Mouse (Mus musculus): ENCODE data around the gene Isoc2a.
"Not testable (repeated sequence)": the region's sequence is repeated elsewhere in the genome, so short reads cannot be mapped to it uniquely, and the experiment has no call there.

Isoc2a gene

DNA sequence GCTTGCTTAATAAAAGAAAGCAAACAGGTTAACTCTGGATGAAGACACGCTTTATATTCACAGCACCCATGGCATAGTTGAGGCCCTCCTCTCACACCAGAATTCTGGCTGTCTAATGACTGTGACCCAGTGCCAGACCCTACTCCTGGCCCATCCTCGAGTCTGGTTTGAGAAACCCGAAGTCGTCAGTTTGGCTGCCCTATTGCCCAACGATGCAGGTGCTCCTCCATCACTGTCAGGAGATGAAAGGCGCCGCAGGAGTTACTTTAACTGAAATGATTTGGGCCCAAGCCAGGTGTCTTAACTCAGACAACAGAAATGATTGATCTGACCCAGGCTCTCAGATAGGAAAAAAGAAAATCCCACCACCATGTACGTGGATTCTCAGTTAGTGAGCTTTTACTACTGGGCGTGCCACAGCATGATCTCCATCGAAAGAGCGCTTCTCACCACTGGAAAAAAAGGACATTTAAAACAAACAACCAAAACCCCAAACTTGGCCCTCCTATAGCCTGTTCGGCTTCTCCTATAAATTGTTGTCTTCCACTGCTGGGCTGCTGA lies 17.5 kb upstream of the Isoc2a start:
- H3K27me3 ChIP-seq (ENCODE audit: insufficient read depth, low read length) = peaks cover 7% of the 10 kb centered on the region
- H3K36me3 ChIP-seq (ENCODE audit: insufficient read depth, low read length) = no peaks in the 10 kb centered on the region
- no peaks in the 10 kb centered on the region for H3K9me3 ChIP-seq (ENCODE audit: low read length)
- H3K4me1 ChIP-seq (replicated peaks; ENCODE audit: low read depth, low read length) = peaks cover 10% of the 10 kb centered on the region
- no peak overlapping the region for H3K4me3 ChIP-seq (replicated peaks; ENCODE audit: low read length)
- TF ChIP-seq NANOG (IDR thresholded peaks at IDR 0.05; ENCODE audit: borderline replicate concordance, low read length) (no peak), POU5F1 (IDR thresholded peaks at IDR 0.05; ENCODE audit: borderline replicate concordance, low read length) (no peak), CTCF (conservative IDR thresholded peaks at IDR 0.05; ENCODE audit: low read length) (no peak)

GRCm38 (mm10) chr7:4860926-4861325 lies 16.0 kb upstream of the Isoc2a start:
- not testable (repeated sequence) for H3K4me3 ChIP-seq (replicated peaks; ENCODE audit: low read length); H3K27me3 ChIP-seq (ENCODE audit: insufficient read depth, low read length); H3K36me3 ChIP-seq (ENCODE audit: insufficient read depth, low read length); H3K9me3 ChIP-seq (ENCODE audit: low read length)
- peaks cover 22% of the 10 kb centered on the region for H3K4me1 ChIP-seq (replicated peaks; ENCODE audit: low read depth, low read length)

DNA sequence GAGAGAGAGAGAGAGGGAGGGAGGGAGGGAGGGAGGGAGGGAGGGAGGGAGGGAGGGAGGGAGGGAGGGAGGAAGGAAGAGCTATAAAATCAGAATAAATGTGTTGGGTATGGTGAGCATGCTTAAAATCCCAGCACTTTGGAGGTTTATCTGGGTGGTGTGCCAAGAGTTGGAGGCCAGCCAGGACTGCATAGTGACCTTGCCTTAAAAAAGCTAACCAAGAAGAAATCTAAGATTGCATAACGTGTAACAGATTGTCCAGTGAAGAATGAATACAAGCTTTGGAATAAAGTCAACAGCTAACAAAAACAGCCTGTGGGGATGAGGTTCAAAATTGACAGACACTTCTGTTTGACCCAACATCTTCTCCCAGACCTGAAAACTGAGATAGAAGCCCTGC lies 13.9 kb upstream of the Isoc2a start:
- Histone ChIP-seq H3K4me3 (replicated peaks; ENCODE audit: low read length) (no peak overlapping the region), H3K9me3 (ENCODE audit: low read length) (no peaks in the 10 kb centered on the region), H3K36me3 (ENCODE audit: insufficient read depth, low read length) (no peaks in the 10 kb centered on the region), H3K27me3 (ENCODE audit: insufficient read depth, low read length) (peaks cover 7% of the 10 kb centered on the region), H3K4me1 (replicated peaks; ENCODE audit: low read depth, low read length) (peaks cover 29% of the 10 kb centered on the region)
- no peak for TF ChIP-seq CTCF (conservative IDR thresholded peaks at IDR 0.05; ENCODE audit: low read length)
- no peak for TF ChIP-seq POU5F1 (IDR thresholded peaks at IDR 0.05; ENCODE audit: borderline replicate concordance, low read length)
- TF ChIP-seq NANOG (IDR thresholded peaks at IDR 0.05; ENCODE audit: borderline replicate concordance, low read length) = no peak

DNA sequence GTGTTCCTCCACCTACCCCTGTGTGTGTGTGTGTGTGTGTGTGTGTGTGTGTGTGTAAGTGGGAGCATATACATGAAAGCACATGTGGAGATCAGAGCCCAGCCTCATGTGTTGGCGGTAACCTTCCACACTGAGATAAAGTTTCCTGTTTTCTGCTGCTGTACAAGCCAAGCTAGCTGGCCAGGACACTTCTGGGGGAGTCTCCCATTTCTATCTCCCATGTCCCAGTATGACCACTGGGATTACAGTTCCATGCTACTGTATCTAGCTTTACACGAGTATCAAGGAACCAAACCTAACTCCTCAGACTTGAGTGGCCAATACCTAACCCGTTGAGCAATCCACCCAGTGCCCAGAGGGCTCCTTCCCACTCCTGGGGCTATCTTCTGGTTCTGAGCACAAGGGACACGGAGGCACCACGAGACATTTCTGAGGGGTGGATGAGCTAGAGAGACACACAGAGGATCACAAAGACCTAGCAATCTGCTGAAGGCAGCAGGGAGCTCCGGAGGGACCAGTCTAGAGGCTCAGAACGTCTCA lies 13.3 kb upstream of the Isoc2a start:
- H3K27me3 ChIP-seq (ENCODE audit: insufficient read depth, low read length) = peaks cover 5% of the 10 kb centered on the region
- H3K4me1 ChIP-seq (replicated peaks; ENCODE audit: low read depth, low read length) = peaks cover 32% of the 10 kb centered on the region
- no peaks in the 10 kb centered on the region for H3K36me3 ChIP-seq (ENCODE audit: insufficient read depth, low read length)
- no peak overlapping the region for H3K4me3 ChIP-seq (replicated peaks; ENCODE audit: low read length)
- TF ChIP-seq CTCF (conservative IDR thresholded peaks at IDR 0.05; ENCODE audit: low read length) (no peak), POU5F1 (IDR thresholded peaks at IDR 0.05; ENCODE audit: borderline replicate concordance, low read length) (no peak), NANOG (IDR thresholded peaks at IDR 0.05; ENCODE audit: borderline replicate concordance, low read length) (no peak)
- H3K9me3 ChIP-seq (ENCODE audit: low read length) = no peaks in the 10 kb centered on the region

DNA sequence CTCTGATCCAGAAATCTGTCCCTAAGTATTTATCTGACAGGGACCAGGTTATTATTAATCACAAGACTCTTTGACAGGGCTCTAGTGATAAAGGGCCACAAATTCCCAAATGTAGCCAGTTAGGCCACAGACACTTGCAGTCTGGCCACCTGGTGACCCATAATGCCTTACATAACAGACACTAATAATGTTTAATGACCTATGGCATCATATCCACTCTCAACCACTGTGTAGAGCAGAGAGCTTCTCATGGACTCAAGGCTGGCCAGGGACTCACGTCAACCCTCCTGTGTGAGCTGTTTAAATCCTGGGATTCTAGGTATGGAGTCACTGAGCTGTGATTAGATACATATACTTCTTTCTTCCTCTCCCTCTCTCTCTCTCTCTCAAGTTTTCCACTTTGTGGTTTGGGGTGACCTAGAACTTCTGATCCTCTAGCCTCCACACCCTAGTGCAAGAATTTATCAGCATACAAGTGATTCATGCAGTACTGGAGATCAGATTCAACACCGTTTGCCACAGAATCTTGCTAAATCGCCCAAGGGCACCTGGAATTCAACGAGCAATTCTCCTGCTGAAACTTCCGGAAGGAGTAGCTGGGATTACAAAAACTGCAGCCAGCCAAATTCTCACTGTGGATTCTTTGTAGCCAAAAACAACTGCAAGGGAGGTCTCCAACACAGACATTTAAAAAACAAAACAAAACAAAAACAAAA lies 12.7 kb upstream of the Isoc2a start:
- Histone ChIP-seq H3K4me3 (replicated peaks; ENCODE audit: low read length) (no peak overlapping the region), H3K36me3 (ENCODE audit: insufficient read depth, low read length) (no peaks in the 10 kb centered on the region), H3K4me1 (replicated peaks; ENCODE audit: low read depth, low read length) (peaks cover 37% of the 10 kb centered on the region), H3K27me3 (ENCODE audit: insufficient read depth, low read length) (no peaks in the 10 kb centered on the region), H3K9me3 (ENCODE audit: low read length) (no peaks in the 10 kb centered on the region)
- TF ChIP-seq POU5F1 (IDR thresholded peaks at IDR 0.05; ENCODE audit: borderline replicate concordance, low read length) (no peak), CTCF (conservative IDR thresholded peaks at IDR 0.05; ENCODE audit: low read length) (no peak), NANOG (IDR thresholded peaks at IDR 0.05; ENCODE audit: borderline replicate concordance, low read length) (no peak)

GRCm38 (mm10) chr7:4865090-4865489 lies 11.9 kb upstream of the Isoc2a start:
- Histone ChIP-seq H3K36me3 (ENCODE audit: insufficient read depth, low read length) (no peaks in the 10 kb centered on the region), H3K27me3 (ENCODE audit: insufficient read depth, low read length) (no peaks in the 10 kb centered on the region), H3K4me1 (replicated peaks; ENCODE audit: low read depth, low read length) (peaks cover 45% of the 10 kb centered on the region), H3K4me3 (replicated peaks; ENCODE audit: low read length) (peak overlapping the region; percentile 83), H3K9me3 (ENCODE audit: low read length) (no peaks in the 10 kb centered on the region; the same call in 1 of the 2 replicates)
- TF ChIP-seq POU5F1 (IDR thresholded peaks at IDR 0.05; ENCODE audit: borderline replicate concordance, low read length) (no peak), NANOG (IDR thresholded peaks at IDR 0.05; ENCODE audit: borderline replicate concordance, low read length) (no peak), CTCF (conservative IDR thresholded peaks at IDR 0.05; ENCODE audit: low read length) (peak; percentile 45)

- no peak for TF ChIP-seq CTCF (conservative IDR thresholded peaks at IDR 0.05; ENCODE audit: low read length)
- no peak; the same call in 1 of the 2 replicates for TF ChIP-seq NANOG (IDR thresholded peaks at IDR 0.05; ENCODE audit: borderline replicate concordance, low read length)
- no peak for TF ChIP-seq POU5F1 (IDR thresholded peaks at IDR 0.05; ENCODE audit: borderline replicate concordance, low read length)
- no peaks in the 10 kb centered on the region for H3K27me3 ChIP-seq (ENCODE audit: insufficient read depth, low read length)
- no peaks in the 10 kb centered on the region for H3K36me3 ChIP-seq (ENCODE audit: insufficient read depth, low read length)
Measured at GRCm38 (mm10) chr7:4865579-4866493, 11.1 kb upstream of the Isoc2a start.

DNA sequence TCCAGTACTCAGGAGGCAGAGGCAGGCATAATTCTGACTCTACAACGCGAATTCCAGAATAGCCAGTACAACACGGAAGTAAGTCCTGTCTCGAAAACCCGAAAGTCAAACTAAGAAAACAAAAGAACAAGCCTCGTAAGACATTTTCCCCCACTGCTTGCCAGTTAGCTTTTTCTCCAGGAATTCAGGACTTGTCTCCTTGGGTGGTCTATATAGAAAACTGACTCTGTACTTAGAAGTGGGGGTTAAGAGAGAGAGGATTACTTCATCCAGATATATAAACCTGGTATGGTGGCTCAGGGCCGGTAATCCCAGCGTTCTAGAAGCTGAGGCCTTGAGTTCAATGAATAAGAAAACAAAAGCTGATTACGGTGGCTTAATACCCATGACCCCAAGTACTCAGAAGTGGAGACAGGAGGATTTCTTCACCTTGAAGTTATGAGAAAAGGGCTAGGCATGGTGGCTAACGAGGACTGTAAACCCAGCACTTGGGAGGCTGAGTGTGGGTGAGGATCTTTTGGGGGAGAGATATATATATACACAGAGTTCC lies 10.2 kb upstream of the Isoc2a start:
- H3K27me3 ChIP-seq (ENCODE audit: insufficient read depth, low read length) = no peaks in the 10 kb centered on the region
- TF ChIP-seq NANOG (IDR thresholded peaks at IDR 0.05; ENCODE audit: borderline replicate concordance, low read length) (no peak), POU5F1 (IDR thresholded peaks at IDR 0.05; ENCODE audit: borderline replicate concordance, low read length) (no peak), CTCF (conservative IDR thresholded peaks at IDR 0.05; ENCODE audit: low read length) (no peak)

More at GRCm38 (mm10) chr7:4865579-4866493, 11.1 kb upstream of the Isoc2a start:
- Histone ChIP-seq H3K4me1 (replicated peaks; ENCODE audit: low read depth, low read length) (peaks cover 52% of the 10 kb centered on the region), H3K4me3 (replicated peaks; ENCODE audit: low read length) (peak overlapping the region; percentile 83), H3K9me3 (ENCODE audit: low read length) (no peaks in the 10 kb centered on the region; the same call in 1 of the 2 replicates)

More for the DNA sequence above, 10.2 kb upstream of the Isoc2a start:
- H3K36me3 ChIP-seq (ENCODE audit: insufficient read depth, low read length) = no peaks in the 10 kb centered on the region
- peaks cover 61% of the 10 kb centered on the region for H3K4me1 ChIP-seq (replicated peaks; ENCODE audit: low read depth, low read length)
- H3K9me3 ChIP-seq (ENCODE audit: low read length) = no peaks in the 10 kb centered on the region; the same call in 1 of the 2 replicates
- H3K4me3 ChIP-seq (replicated peaks; ENCODE audit: low read length) = peak overlapping the region; percentile 83
